Mouse (Mus musculus) forebrain, embryonic 12.5 days (tissue): ENCODE measurements around the gene Copa. TPM values are rescaled to one million over a fixed set of nuclear protein-coding genes. Genes with fewer than 3 reads are reported as not detected.
A peak's percentile ranks its signal among the peaks of the same experiment; 100 is the strongest.

ENCODE experiments used
- ATAC-seq: fragments of 200-750 bp; cut with Nextera tagmentation; 2 replicates; pipeline ENCODE4 v1.8.0; 2017; ENCODE audit warnings: moderate TSS enrichment; ENCODE audit not compliant: low FRiP score
- H3K27ac ChIP-seq: fragments of 300-500 bp; sonication (generic); 2 replicates; pipeline ENCODE4 v1.5.1; 2016; ENCODE audit warnings: mild to moderate bottlenecking
- H3K27me3 ChIP-seq: fragments of 300-500 bp; sonication (generic); 2 replicates; pipeline ENCODE4 v1.6.1; 2016; ENCODE audit warnings: mild to moderate bottlenecking
- H3K36me3 ChIP-seq: fragments of 300-500 bp; sonication (generic); replicated peaks from 2 replicates; pipeline ENCODE4 v1.6.1; 2016; ENCODE audit warnings: mild to moderate bottlenecking
- H3K4me1 ChIP-seq: fragments of 300-500 bp; sonication (generic); 2 replicates; pipeline ENCODE4 v1.6.1; 2016
- H3K4me2 ChIP-seq: fragments of 300-500 bp; sonication (generic); 2 replicates; pipeline ENCODE4 v1.6.1; 2016; ENCODE audit warnings: mild to moderate bottlenecking, moderate library complexity
- H3K4me3 ChIP-seq: fragments of 300-500 bp; sonication (generic); replicated peaks from 2 replicates; pipeline ENCODE4 v1.5.1; 2016; ENCODE audit warnings: mild to moderate bottlenecking
- H3K9ac ChIP-seq: fragments of 300-500 bp; sonication (generic); 2 replicates; pipeline ENCODE4 v1.6.1; 2016; ENCODE audit warnings: mild to moderate bottlenecking
- H3K9me3 ChIP-seq: fragments of 300-500 bp; sonication (generic); 2 replicates; pipeline ENCODE4 v1.6.1; 2016
- WGBS: fragments of 180-500 bp; shearing (Covaris S2); methylation state at CpG from one replicate; pipeline ENCODE4 v1.1.7; 2016; 5-methylcytosine and 5-hydroxymethylcytosine counted together
- polyA plus RNA-seq: library from polyadenylated mRNA; unstranded; fragments of >200 nt; fragmentation: Nextera tagmentation; extraction: Ambion mirVana; gene quantifications from 2 replicates; pipeline ENCODE4 v1.2.1, GENCODE M21; 2016

The Copa gene
- polyA plus RNA-seq, 1 experiment from 2014 or later = 199 TPM

DNA sequence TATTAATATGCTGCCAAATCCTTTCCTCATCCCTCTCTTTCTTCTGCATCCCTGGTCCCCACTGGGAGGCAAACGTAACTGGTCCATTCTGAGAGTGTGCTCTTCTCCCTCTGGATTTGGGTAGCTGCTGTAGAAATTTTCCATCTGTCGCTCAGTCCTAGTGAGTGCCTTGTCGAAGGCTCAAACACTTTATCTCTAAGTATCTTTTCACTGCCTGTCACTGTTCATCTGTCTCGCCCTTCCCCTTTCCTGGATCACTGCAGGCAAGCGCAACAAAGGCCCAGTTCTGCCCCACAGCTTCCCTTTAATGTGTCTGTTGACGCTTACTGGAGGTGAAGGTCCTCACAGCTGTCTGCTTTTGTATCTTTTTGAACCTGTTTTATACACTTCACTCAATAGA is 12.9 kb downstream of the Copa start:
- Histone ChIP-seq H3K4me3 (no peak overlapping the region), H3K36me3 (peaks cover 74% of the 10 kb centered on the region), H3K27ac (no peak overlapping the region), H3K27me3 (no peaks in the 10 kb centered on the region), H3K4me2 (no peak overlapping the region), H3K4me1 (no peaks in the 10 kb centered on the region), H3K9me3 (no peaks in the 10 kb centered on the region), H3K9ac (no peak overlapping the region)
- 0 out of 2 replicates have a peak, but pooled peaks have one; percentile 30 for ATAC-seq
- 73% methylated on average over 6 of the region's 6 CpGs for WGBS

DNA sequence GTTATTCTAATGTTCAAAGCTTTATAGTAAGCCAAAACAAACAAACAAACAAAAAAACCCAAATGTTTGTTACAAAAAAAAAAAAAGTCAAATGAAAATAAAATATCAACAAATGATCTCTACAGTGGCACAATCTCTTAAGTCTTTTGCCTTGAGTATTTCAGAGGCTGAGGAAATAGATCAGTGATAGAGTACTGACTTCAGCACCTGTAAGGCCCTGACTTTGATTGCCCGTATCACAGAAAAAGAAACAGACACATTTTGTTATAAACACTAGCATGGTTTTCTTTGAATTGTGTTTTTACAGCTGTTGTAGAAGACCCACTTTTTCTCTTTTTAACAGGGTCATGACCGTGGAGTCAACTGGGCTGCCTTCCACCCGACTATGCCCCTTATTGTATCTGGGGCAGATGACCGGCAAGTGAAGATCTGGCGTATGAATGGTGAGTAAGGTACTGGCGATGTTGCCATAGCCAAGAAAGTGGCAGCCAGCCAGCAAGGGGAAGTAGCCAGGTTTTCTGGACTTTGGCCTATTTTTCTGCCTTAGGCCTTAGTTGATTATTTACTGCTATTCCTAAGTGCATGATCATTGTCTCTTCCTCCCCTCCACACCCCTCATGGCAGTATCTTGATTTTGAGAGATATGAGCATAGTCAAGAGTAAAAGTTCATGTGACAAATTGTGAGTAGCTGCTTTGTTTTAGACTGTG is 17.1 kb downstream of the Copa start:
- H3K36me3 ChIP-seq = peaks cover 75% of the 10 kb centered on the region
- no peaks in the 10 kb centered on the region for H3K9me3 ChIP-seq
- H3K27me3 ChIP-seq = no peaks in the 10 kb centered on the region
- no peak overlapping the region for H3K4me3 ChIP-seq
- no peak overlapping the region for H3K27ac ChIP-seq
- ATAC-seq = no peak
- H3K9ac ChIP-seq = no peak overlapping the region
- H3K4me2 ChIP-seq = no peak overlapping the region
- 92% methylated on average over 6 of the region's 6 CpGs for WGBS
- no peaks in the 10 kb centered on the region for H3K4me1 ChIP-seq

DNA sequence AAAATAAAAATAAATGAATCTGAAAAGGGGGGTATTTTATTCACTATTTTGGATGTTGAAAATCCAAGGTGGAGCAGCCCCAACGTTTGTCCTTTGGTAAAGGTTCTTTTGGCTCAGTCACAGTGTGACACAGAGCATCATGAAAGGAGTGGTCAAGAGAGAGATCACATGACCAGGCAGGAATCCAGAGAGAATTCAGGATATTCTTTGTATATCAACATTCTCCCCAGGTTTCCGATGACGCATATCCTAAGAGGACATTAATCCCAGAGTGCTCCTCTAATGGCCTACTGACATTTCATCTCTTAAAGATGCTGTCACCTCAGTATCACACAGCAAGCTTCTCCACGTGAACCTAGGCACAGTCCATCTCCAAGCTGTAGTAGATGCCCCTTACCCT is 21.3 kb downstream of the Copa start:
- Histone ChIP-seq H3K27ac (no peak overlapping the region), H3K4me3 (no peak overlapping the region), H3K36me3 (peaks cover 87% of the 10 kb centered on the region), H3K9ac (no peak overlapping the region), H3K4me2 (no peak overlapping the region), H3K27me3 (no peaks in the 10 kb centered on the region), H3K9me3 (no peaks in the 10 kb centered on the region), H3K4me1 (no peaks in the 10 kb centered on the region)
- no peak for ATAC-seq
- WGBS = 94% methylated on average over 4 of the region's 4 CpGs

DNA sequence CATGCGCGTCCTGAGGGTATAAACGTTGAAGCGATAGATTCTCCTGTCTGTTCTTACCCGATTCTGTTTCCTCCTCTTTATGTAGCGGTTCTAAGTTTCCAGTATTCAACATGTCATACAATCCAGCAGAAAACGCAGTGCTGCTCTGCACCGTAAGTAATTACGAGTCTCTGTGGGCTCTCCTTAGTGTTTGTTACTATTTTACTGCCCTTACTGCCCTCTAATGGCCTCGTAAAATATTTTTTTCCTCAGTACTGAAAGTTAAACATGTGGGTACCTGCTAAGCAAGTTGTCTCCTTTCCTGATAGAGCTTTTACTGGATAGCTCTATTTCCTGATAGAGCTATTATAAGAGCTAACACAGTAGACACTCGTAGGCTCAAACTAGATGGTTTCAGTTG is 22.8 kb downstream of the Copa start:
- no peak overlapping the region for H3K27ac ChIP-seq
- H3K36me3 ChIP-seq = peaks cover 92% of the 10 kb centered on the region

DNA sequence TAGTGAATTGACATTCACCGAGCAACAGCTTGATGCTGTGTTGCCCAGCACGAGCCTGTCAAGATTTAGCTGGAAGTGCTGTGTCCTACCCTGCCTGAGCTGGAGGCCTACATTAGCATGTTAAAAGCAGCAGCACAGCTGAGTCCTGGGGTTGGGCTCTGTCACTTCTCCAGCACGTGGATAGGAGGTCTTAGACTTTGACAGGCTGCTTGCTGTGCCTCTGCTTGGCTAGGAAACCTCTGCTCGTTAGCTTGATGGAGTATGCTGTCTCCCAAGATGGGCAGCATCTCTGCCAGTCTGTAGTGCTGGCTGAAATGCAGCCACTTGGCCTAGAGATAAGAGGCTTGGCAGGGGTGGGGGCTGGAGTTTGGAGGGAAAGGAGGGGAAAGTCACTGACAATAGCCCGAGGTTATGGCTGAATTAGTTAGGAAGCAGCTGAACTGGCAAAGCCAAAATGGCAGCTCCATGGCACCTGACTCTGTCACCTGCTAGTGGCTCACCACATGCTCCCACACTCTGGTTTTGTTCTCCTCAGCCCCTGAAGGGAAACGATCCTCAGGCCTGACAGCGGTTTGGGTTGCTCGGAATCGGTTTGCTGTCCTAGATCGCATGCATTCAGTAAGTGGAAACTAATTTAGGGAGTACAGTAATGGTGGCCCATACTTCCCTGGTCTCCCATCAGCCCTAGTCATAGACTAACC is 25.6 kb downstream of the Copa start:
- no peaks in the 10 kb centered on the region for H3K9me3 ChIP-seq
- H3K4me2 ChIP-seq = no peak overlapping the region
- peaks cover 96% of the 10 kb centered on the region for H3K36me3 ChIP-seq
- no peaks in the 10 kb centered on the region for H3K27me3 ChIP-seq
- ATAC-seq = no peak
- no peak overlapping the region for H3K4me3 ChIP-seq
- H3K9ac ChIP-seq = no peak overlapping the region
- H3K4me1 ChIP-seq = no peaks in the 10 kb centered on the region
- H3K27ac ChIP-seq = no peak overlapping the region
- 80% methylated on average over 10 of the region's 10 CpGs for WGBS

More for the DNA sequence above, 22.8 kb downstream of the Copa start:
- ATAC-seq = no peak
- 88% methylated on average over 11 of the region's 11 CpGs for WGBS
- no peaks in the 10 kb centered on the region for H3K4me1 ChIP-seq
- no peak overlapping the region for H3K9ac ChIP-seq
- no peaks in the 10 kb centered on the region for H3K9me3 ChIP-seq
- no peak overlapping the region for H3K4me2 ChIP-seq
- no peaks in the 10 kb centered on the region for H3K27me3 ChIP-seq
- no peak overlapping the region for H3K4me3 ChIP-seq

DNA sequence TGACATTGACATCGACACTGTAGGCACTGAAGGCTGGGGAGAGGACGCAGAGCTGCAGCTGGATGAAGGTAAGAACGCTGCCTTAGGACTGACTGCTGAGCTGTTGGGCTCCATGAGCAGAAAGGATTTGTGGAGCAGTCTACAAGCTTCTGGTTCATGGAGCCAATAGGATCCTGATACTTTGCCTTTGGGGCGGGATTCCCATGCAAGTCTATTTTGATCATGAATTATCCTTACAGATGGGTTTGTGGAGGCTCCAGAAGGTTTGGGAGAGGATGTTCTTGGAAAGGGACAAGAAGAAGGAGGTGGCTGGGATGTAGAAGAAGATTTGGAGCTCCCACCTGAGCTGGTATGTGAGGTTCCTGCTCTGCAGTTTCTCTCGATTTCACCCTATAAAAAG is 34.6 kb downstream of the Copa start:
- Histone ChIP-seq H3K4me2 (no peak overlapping the region), H3K4me3 (no peak overlapping the region), H3K9me3 (no peaks in the 10 kb centered on the region), H3K36me3 (peaks cover 98% of the 10 kb centered on the region), H3K27ac (no peak overlapping the region), H3K9ac (no peak overlapping the region), H3K4me1 (no peaks in the 10 kb centered on the region), H3K27me3 (no peaks in the 10 kb centered on the region)
- WGBS = 88% methylated on average over 5 of the region's 5 CpGs
- ATAC-seq = no peak

DNA sequence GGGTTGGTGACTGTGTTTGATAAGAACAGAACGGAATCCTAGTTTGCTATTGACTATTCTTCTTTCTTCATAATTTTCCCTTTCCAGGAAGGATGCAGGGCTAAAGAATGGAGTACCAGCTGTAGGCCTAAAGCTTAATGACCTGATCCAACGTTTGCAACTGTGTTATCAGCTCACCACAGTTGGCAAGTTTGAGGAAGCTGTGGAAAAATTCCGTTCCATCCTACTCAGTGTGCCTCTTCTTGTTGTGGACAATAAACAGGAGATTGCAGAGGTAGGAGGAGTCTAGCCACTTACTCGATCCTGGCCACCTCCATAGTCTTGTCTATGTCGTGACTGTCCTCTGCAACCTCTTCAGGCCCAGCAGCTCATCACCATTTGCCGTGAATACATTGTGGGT is 36.8 kb downstream of the Copa start:
- H3K4me3 ChIP-seq = no peak overlapping the region
- no peaks in the 10 kb centered on the region for H3K9me3 ChIP-seq
- peaks cover 93% of the 10 kb centered on the region for H3K36me3 ChIP-seq
- no peak overlapping the region for H3K27ac ChIP-seq
- no peak overlapping the region for H3K4me2 ChIP-seq
- no peak overlapping the region for H3K9ac ChIP-seq
- H3K4me1 ChIP-seq = no peaks in the 10 kb centered on the region
- ATAC-seq = no peak
- 88% methylated on average over 6 of the region's 6 CpGs for WGBS
- H3K27me3 ChIP-seq = no peaks in the 10 kb centered on the region

DNA sequence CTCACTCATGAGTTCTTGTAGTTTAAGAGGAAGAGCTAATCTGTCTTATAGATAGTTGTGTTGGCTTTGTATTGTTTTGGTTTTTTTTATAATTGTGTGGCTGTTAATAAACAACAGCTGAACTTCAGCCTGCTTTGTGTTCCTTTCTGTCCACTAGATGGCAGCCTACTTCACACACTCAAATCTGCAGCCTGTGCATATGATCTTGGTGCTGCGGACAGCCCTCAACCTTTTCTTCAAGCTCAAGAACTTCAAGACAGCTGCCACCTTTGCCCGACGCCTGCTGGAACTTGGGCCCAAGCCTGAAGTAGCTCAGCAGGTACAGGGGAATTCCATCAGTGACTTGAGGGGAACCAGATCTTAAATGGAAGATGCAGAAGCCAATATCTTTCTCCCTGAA is 37.4 kb downstream of the Copa start:
- 0 out of 2 replicates have a peak, but pooled peaks have one; percentile 28 for ATAC-seq
- Histone ChIP-seq H3K4me2 (no peak overlapping the region), H3K4me1 (no peaks in the 10 kb centered on the region), H3K4me3 (no peak overlapping the region), H3K27ac (no peak overlapping the region), H3K9me3 (no peaks in the 10 kb centered on the region), H3K9ac (no peak overlapping the region), H3K27me3 (no peaks in the 10 kb centered on the region), H3K36me3 (peaks cover 87% of the 10 kb centered on the region)
- WGBS = 41% methylated on average over 3 of the region's 3 CpGs

DNA sequence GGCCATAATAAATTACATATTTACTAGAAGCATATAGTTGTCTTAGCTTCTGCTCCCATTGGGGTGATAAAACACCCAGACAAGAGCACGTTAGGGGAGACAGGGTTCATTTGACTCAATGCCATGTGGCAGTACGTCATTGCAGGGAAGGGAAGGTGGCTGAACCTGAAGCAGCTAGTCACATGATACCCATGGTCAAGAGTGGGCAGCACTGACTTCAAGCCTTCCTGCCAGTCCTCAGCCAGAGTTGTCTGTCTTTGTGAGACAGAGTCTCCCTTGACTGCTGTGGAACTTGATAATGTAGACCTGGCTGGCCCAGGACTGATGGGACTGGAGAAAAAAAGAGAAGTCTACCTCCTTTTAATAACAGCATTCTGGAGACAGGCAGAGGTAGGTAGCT is 40.3 kb downstream of the Copa start:
- Histone ChIP-seq H3K9ac (no peak overlapping the region), H3K9me3 (no peaks in the 10 kb centered on the region), H3K4me1 (peaks cover 12% of the 10 kb centered on the region), H3K4me3 (no peak overlapping the region), H3K4me2 (no peak overlapping the region), H3K27me3 (no peaks in the 10 kb centered on the region), H3K27ac (no peak overlapping the region), H3K36me3 (peaks cover 58% of the 10 kb centered on the region)
- ATAC-seq = no peak
- 84% methylated on average over 2 of the region's 2 CpGs for WGBS

DNA sequence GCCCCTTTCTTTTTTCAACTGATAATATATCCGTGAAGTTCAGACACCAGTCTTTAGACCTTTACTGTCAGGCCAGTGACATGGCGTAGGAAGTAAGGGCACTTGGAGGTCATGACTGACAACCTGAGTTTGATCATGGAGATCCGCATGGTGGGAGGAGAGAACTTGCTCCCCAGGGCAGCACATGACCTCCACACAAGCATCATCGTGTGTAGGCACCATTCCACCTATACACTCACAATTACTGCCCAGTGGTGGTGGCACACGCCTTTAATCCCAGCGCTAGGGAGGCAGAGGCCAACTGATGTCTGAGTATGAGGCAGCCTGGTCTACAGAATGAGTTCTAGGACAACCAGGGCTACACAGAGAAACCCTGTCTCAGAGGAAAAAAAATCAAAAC is 42.2 kb downstream of the Copa start:
- H3K9me3 ChIP-seq = no peaks in the 10 kb centered on the region
- WGBS = 88% methylated on average over 6 of the region's 6 CpGs
- no peak overlapping the region for H3K9ac ChIP-seq
- H3K27me3 ChIP-seq = no peaks in the 10 kb centered on the region
- H3K4me2 ChIP-seq = no peak overlapping the region
- H3K36me3 ChIP-seq = peaks cover 51% of the 10 kb centered on the region
- H3K27ac ChIP-seq = no peak overlapping the region
- ATAC-seq = no peak
- H3K4me3 ChIP-seq = no peak overlapping the region
- H3K4me1 ChIP-seq = peaks cover 18% of the 10 kb centered on the region

DNA sequence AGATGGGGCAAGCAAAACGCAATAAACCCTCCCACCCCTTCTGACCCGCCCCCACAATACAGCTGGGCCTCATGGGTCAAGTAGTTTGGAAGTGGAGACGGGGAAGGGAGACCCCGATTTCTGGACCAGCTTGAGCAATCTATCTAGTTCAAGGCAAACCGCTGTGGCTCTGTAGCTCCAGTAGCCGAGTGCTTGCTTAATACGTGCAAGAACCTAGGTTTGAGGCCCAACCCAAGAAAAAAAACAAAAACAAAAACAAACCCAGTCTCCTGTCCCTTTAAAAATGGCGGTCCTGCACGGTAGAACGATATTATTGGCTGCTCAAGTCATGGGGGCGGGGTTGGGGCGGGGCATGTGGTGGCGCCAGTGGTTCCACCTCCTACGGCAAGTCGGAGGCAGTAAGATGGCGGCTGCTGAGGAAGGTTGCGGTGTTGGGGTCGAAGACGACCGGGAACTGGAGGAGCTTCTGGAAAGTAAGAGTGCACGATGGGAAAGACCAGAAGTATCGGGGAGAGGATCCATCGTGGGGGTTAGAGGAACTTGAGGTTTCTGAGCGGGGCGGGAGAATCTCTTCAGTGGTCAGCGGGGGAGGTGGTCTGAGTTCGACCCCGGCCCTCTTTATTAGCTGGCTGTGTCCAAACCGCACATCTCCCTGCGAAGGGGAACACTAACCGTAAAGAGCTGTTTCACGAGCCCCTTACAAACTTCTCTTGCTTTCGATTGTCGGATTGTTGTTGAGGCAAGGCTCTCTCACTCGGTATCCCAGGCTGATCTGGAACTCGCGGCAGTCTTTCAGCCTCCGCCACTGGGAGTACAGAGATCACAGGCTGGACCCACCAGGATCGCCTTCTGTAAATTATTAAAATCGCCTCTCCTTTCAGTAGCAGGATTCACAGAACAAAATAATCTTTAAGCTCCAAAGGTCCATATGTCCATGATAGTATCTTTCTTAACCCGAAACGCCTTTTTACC is 44.3 kb downstream of the Copa start, which contains the start of gene Pex19:
TSS of gene Pex19 (plus strand) at position 380 of the 972 bp plus-strand sequence.
- H3K4me2 ChIP-seq = peak within 1 kb of the TSS; percentile 70
- H3K9ac ChIP-seq = peak within 1 kb of the TSS; percentile 77
- H3K27me3 ChIP-seq = no peaks in the 10 kb centered on the region
- H3K4me1 ChIP-seq = peaks cover 18% of the 10 kb centered on the region
- H3K9me3 ChIP-seq = no peaks in the 10 kb centered on the region
- WGBS = 1% methylated on average over 42 of the region's 42 CpGs
- ATAC-seq = peak; percentile 96
- H3K27ac ChIP-seq = no peak within 1 kb of the TSS
- peaks cover 48% of the 10 kb centered on the region for H3K36me3 ChIP-seq
- H3K4me3 ChIP-seq = peak within 1 kb of the TSS; percentile 75

DNA sequence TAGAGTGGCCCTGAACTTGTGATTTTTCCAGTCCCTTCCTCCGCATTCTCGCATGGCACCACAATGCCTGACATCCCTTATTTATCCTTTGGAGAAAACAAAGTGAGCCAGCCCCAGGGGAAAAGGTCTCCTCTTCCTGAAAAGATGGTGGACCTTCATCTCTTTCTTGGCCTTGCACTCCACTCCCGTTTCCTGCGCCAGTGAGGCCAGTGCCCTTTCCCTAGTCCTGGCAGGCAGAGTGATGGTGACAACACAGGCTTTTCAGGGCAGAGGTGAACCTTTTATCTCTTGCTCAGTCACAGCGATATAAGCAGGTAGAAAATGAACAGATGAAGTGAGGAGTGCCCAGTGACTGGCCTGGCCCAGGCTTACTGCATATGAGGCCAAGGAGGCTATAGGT is 45.2 kb downstream of the Copa start:
- H3K27ac ChIP-seq = no peak overlapping the region
- peaks cover 48% of the 10 kb centered on the region for H3K36me3 ChIP-seq

More for the DNA sequence above, 45.2 kb downstream of the Copa start:
- WGBS = 54% methylated on average over 5 of the region's 5 CpGs
- H3K9ac ChIP-seq = peak overlapping the region; percentile 77
- H3K9me3 ChIP-seq = no peaks in the 10 kb centered on the region
- peak overlapping the region; percentile 70 for H3K4me2 ChIP-seq
- ATAC-seq = no peak
- H3K27me3 ChIP-seq = no peaks in the 10 kb centered on the region
- peaks cover 18% of the 10 kb centered on the region for H3K4me1 ChIP-seq
- peak overlapping the region; percentile 75 for H3K4me3 ChIP-seq
